Mouse (Mus musculus): ENCODE measurements at regions not wholly inside any gene's neighbourhood (a gene's known extent, or its start where the extent isn't known, plus 50 kb on each side); places are given as distances from the start of the nearest gene placed in this dataset.
"Not testable (repeated sequence)": the region's sequence is repeated elsewhere in the genome, so short reads cannot be mapped to it uniquely, and the experiment has no call there.

GRCm38 (mm10) chr7:137957354-137957753 lies 440.2 kb downstream of the Tcerg1l start:
- DNase-seq, result no peak
- intact Hi-C loops (cut with DNase I), result no loop called here

- intact Hi-C loops (cut with DNase I), result no loop called here
Measured at GRCm38 (mm10) chr7:137957848-137958247, 439.7 kb downstream of the Tcerg1l start.

GRCm38 (mm10) chr7:137963470-137964095 lies 433.9 kb downstream of the Tcerg1l start:
- intact Hi-C loops (cut with DNase I), result no loop called here
- DNase-seq, result peak in 1 of 2 experiments; percentile 3

More at GRCm38 (mm10) chr7:137957848-137958247, 439.7 kb downstream of the Tcerg1l start:
- DNase-seq, result no peak

- no peak for DNase-seq
- intact Hi-C loops (cut with DNase I), result no loop called here
Measured at GRCm38 (mm10) chr7:137974705-137975104, 422.8 kb downstream of the Tcerg1l start.

GRCm38 (mm10) chr7:137977527-137977926 lies 420.0 kb downstream of the Tcerg1l start:
- intact Hi-C loops (cut with DNase I), result no loop called here
- no peak for DNase-seq

- DNase-seq, result no peak
- intact Hi-C loops (cut with DNase I), result no loop called here
Measured at GRCm38 (mm10) chr7:137979361-137979760, 418.2 kb downstream of the Tcerg1l start.

- DNase-seq, result no peak
- intact Hi-C loops (cut with DNase I), result no loop called here
Measured at GRCm38 (mm10) chr7:138005806-138006205, 391.7 kb downstream of the Tcerg1l start.

GRCm38 (mm10) chr7:138006971-138007370 lies 390.6 kb downstream of the Tcerg1l start:
- intact Hi-C loops (cut with DNase I), result no loop called here
- DNase-seq, result peak; percentile 57 to 58

- intact Hi-C loops (cut with DNase I), result no loop called here
- no peak for DNase-seq
Measured at GRCm38 (mm10) chr7:138008601-138009000, 388.9 kb downstream of the Tcerg1l start.

GRCm38 (mm10) chr7:138024021-138024420 lies 373.5 kb downstream of the Tcerg1l start:
- DNase-seq; intact Hi-C loops (cut with DNase I): not testable (repeated sequence)

- DNase-seq, result no peak
- intact Hi-C loops (cut with DNase I), result no loop called here
Measured at GRCm38 (mm10) chr7:138051696-138052095, 345.8 kb downstream of the Tcerg1l start.

GRCm38 (mm10) chr7:138054756-138055155 lies 342.8 kb downstream of the Tcerg1l start:
- DNase-seq, result no peak

GRCm38 (mm10) chr7:138061116-138061515 lies 336.4 kb downstream of the Tcerg1l start:
- no peak for DNase-seq
- intact Hi-C loops (cut with DNase I), result no loop called here

More at GRCm38 (mm10) chr7:138054756-138055155, 342.8 kb downstream of the Tcerg1l start:
- intact Hi-C loops (cut with DNase I), result no loop called here

- no peak for DNase-seq
- intact Hi-C loops (cut with DNase I), result no loop called here
Measured at GRCm38 (mm10) chr7:138066921-138067320, 330.6 kb downstream of the Tcerg1l start.

GRCm38 (mm10) chr7:138075231-138075630 lies 322.3 kb downstream of the Tcerg1l start:
- intact Hi-C loops (cut with DNase I), result no loop called here
- no peak for DNase-seq

- intact Hi-C loops (cut with DNase I), result loop anchor here (1.0 kb wide), 2 partner anchors 481 to 607 kb away; no protein-coding TSS in a partner anchor
- peak; percentile 87 to 92 for DNase-seq
Measured at GRCm38 (mm10) chr7:138083980-138084379, 313.6 kb downstream of the Tcerg1l start.

- intact Hi-C loops (cut with DNase I), result no loop called here
Measured at GRCm38 (mm10) chr7:138107471-138108210, 289.9 kb downstream of the Tcerg1l start.

GRCm38 (mm10) chr7:138121497-138121896 lies 276.0 kb downstream of the Tcerg1l start:
- intact Hi-C loops (cut with DNase I), result no loop called here

More at GRCm38 (mm10) chr7:138107471-138108210, 289.9 kb downstream of the Tcerg1l start:
- no peak for DNase-seq

GRCm38 (mm10) chr7:138129701-138130100 lies 267.8 kb downstream of the Tcerg1l start:
- no peak for DNase-seq
- intact Hi-C loops (cut with DNase I), result no loop called here

More at GRCm38 (mm10) chr7:138121497-138121896, 276.0 kb downstream of the Tcerg1l start:
- no peak for DNase-seq

- intact Hi-C loops (cut with DNase I), result no loop called here
Measured at GRCm38 (mm10) chr7:138133427-138133826, 264.1 kb downstream of the Tcerg1l start.

GRCm38 (mm10) chr7:138137934-138138333 lies 259.6 kb downstream of the Tcerg1l start:
- DNase-seq, result no peak
- intact Hi-C loops (cut with DNase I), result no loop called here

More at GRCm38 (mm10) chr7:138133427-138133826, 264.1 kb downstream of the Tcerg1l start:
- no peak for DNase-seq

- intact Hi-C loops (cut with DNase I), result no loop called here
- no peak for DNase-seq
Measured at GRCm38 (mm10) chr7:138139766-138140165, 257.8 kb downstream of the Tcerg1l start.
